Mouse (Mus musculus) small intestine, adult 2 months (tissue): Measurements from ENCODE around the gene Gm20388. TPM values are rescaled to one million over a fixed set of nuclear protein-coding genes. Genes with fewer than 3 reads are reported as not detected.

Experiments
- H3K27ac ChIP-seq: fragments of 200-500 bp; 2 replicates; pipeline ENCODE4 v1.5.1; 2012; ENCODE audit warnings: low read depth, low read length, control low read depth, inconsistent platforms; ENCODE audit not compliant: insufficient read depth
- H3K27me3 ChIP-seq: fragments of 200-500 bp; 2 replicates; pipeline ENCODE4 v1.6.1; 2012; ENCODE audit warnings: mild to moderate bottlenecking, moderate library complexity, low read length, inconsistent platforms; ENCODE audit not compliant: control insufficient read depth, insufficient read depth
- H3K36me3 ChIP-seq: fragments of 200-500 bp; 2 replicates; pipeline ENCODE4 v1.6.1; 2012; ENCODE audit warnings: mild to moderate bottlenecking, low read length, control low read depth, inconsistent platforms; ENCODE audit not compliant: control insufficient read depth, insufficient read depth
- H3K4me1 ChIP-seq: fragments of 200-500 bp; 2 replicates; pipeline ENCODE4 v1.6.1; 2012; ENCODE audit warnings: low read length, inconsistent platforms, mixed read lengths; ENCODE audit not compliant: control insufficient read depth, insufficient read depth, insufficient read length
- H3K4me3 ChIP-seq: fragments of 200-500 bp; 2 replicates; pipeline ENCODE4 v1.5.1; 2012; ENCODE audit warnings: low read depth, mild to moderate bottlenecking, control low read depth, inconsistent platforms, low read length, moderate library complexity
- CTCF ChIP-seq: fragments of 200-500 bp; IDR thresholded peaks from 2 replicates; pipeline ENCODE4 v1.5.1; 2012; ENCODE audit warnings: low read depth, mild to moderate bottlenecking, control low read depth, inconsistent platforms, low read length, moderate library complexity, mixed read lengths; ENCODE audit not compliant: insufficient replicate concordance, insufficient read length; ENCODE audit errors: extremely low read depth
- POLR2A ChIP-seq: fragments of 200-500 bp; IDR thresholded peaks from 2 replicates; pipeline ENCODE4 v1.6.1; 2012; ENCODE audit warnings: low read depth, mild to moderate bottlenecking, control low read depth, inconsistent platforms, low read length, moderate library complexity
- WGBS: fragments of 180-500 bp; shearing (Covaris S2); methylation state at CpG from one replicate; pipeline ENCODE4 v1.1.7; 2018; 5-methylcytosine and 5-hydroxymethylcytosine counted together
- polyA plus RNA-seq: library from polyadenylated mRNA; depleted of rRNA; stranded (reverse); fragments of >200 nt; gene quantifications from 2 replicates; pipeline ENCODE4 v1.2.3, GENCODE M21; 2012

The Gm20388 gene
- polyA plus RNA-seq, 1 experiment, result 37.3 TPM

GRCm38 (mm10) chr8:121901498-121902236 is 1991.0 kb downstream of the Gm20388 start:
- Histone ChIP-seq H3K27me3 (no peaks in the 10 kb centered on the region), H3K4me1 (peaks cover 26% of the 10 kb centered on the region), H3K36me3 (no peaks in the 10 kb centered on the region), H3K4me3 (no peak overlapping the region), H3K27ac (no peak overlapping the region)
- 61% methylated on average over 8 of the region's 8 CpGs for WGBS
- TF ChIP-seq CTCF (no peak), POLR2A (no peak)

GRCm38 (mm10) chr8:121903977-121904376 is 1993.3 kb downstream of the Gm20388 start:
- H3K27ac ChIP-seq, result no peak overlapping the region
- no peaks in the 10 kb centered on the region for H3K36me3 ChIP-seq
- no peak for TF ChIP-seq POLR2A
- TF ChIP-seq CTCF, result no peak
- peaks cover 12% of the 10 kb centered on the region for H3K4me1 ChIP-seq
- H3K27me3 ChIP-seq, result no peaks in the 10 kb centered on the region
- 55% methylated on average over 6 of the region's 6 CpGs for WGBS
- no peak overlapping the region for H3K4me3 ChIP-seq

GRCm38 (mm10) chr8:121904999-121905398 is 1994.4 kb downstream of the Gm20388 start:
- H3K4me1 ChIP-seq, result peaks cover 12% of the 10 kb centered on the region
- no peak overlapping the region for H3K27ac ChIP-seq
- H3K27me3 ChIP-seq, result no peaks in the 10 kb centered on the region
- TF ChIP-seq POLR2A (no peak), CTCF (no peak)
- H3K4me3 ChIP-seq, result peak overlapping the region; percentile 4; the same call in 1 of the 2 replicates
- no peaks in the 10 kb centered on the region for H3K36me3 ChIP-seq
- 60% methylated on average over 9 of the region's 9 CpGs for WGBS

DNA sequence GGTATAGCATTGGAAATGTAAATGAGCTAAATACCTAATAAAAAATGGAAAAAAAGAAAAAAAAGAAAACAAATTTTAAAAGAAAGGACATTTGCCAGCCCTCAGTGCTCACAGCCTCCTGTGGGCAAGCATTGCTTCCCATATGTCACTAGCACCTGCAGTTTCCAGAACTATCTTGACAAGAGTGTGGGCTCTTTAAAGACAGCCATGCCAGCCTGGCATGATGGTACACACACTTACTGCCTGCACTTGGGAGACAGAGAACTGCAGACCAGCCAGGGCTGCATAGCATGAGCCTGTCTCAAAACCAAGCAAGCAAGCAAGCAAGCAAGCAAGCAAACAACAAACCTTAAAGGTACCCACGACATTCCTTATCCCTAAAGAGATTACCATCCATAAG is 1994.8 kb downstream of the Gm20388 start:
- TF ChIP-seq POLR2A (no peak), CTCF (no peak)
- no peak overlapping the region for H3K27ac ChIP-seq
- H3K36me3 ChIP-seq, result no peaks in the 10 kb centered on the region
- no peak overlapping the region; the same call in 1 of the 2 replicates for H3K4me3 ChIP-seq
- 16% methylated on average over 1 of the region's 1 CpGs for WGBS
- H3K27me3 ChIP-seq, result no peaks in the 10 kb centered on the region
- peaks cover 12% of the 10 kb centered on the region for H3K4me1 ChIP-seq

DNA sequence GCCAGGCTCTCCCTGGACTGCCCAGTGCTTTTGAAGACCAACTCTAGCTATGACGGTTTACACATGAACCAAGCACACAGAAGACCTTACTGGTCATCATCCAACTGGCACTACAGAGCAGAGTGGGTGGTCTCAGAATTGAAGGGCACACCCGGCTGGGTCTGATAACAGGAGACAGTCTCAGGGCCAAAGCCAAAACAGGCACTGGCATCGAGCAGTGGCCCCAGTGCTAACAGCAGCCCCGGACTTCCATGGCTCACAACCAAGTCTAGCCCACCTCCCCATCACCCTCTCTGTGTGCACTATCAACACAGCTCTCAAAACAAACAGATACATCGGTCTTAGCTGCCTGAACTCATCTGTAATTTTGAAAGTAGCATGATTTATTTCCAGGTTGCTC is 1995.2 kb downstream of the Gm20388 start:
- Histone ChIP-seq H3K4me1 (peaks cover 12% of the 10 kb centered on the region), H3K36me3 (no peaks in the 10 kb centered on the region), H3K27me3 (no peaks in the 10 kb centered on the region), H3K4me3 (peak overlapping the region; percentile 38), H3K27ac (no peak overlapping the region)
- WGBS, result 16% methylated on average over 5 of the region's 5 CpGs
- TF ChIP-seq CTCF, result no peak
- TF ChIP-seq POLR2A, result no peak

GRCm38 (mm10) chr8:121906542-121907512 is 1996.2 kb downstream of the Gm20388 start:
- peak overlapping the region; percentile 79 for H3K4me3 ChIP-seq

More at GRCm38 (mm10) chr8:121906542-121907512, 1996.2 kb downstream of the Gm20388 start:
- under 1% methylated on average over 72 of the region's 72 CpGs for WGBS
- TF ChIP-seq CTCF (no peak), POLR2A (no peak)
- Histone ChIP-seq H3K27me3 (no peaks in the 10 kb centered on the region), H3K36me3 (no peaks in the 10 kb centered on the region), H3K27ac (no peak overlapping the region), H3K4me1 (peaks cover 9% of the 10 kb centered on the region)
